Mouse (Mus musculus) bone marrow, adult 2 months (tissue): ENCODE data around the gene Rpl12.

Source experiments
- CTCF ChIP-seq: fragments of 200-500 bp; IDR thresholded peaks from 2 replicates; pipeline ENCODE4 v1.5.1; 2011; ENCODE audit warnings: low read length, control low read depth; ENCODE audit not compliant: control insufficient read depth, insufficient read depth
- POLR2A ChIP-seq: fragments of 200-500 bp; IDR thresholded peaks from 2 replicates; pipeline ENCODE4 v1.6.1; 2011; ENCODE audit warnings: low read depth, mild to moderate bottlenecking, control low read depth, low read length, borderline replicate concordance; ENCODE audit not compliant: control insufficient read depth

DNA sequence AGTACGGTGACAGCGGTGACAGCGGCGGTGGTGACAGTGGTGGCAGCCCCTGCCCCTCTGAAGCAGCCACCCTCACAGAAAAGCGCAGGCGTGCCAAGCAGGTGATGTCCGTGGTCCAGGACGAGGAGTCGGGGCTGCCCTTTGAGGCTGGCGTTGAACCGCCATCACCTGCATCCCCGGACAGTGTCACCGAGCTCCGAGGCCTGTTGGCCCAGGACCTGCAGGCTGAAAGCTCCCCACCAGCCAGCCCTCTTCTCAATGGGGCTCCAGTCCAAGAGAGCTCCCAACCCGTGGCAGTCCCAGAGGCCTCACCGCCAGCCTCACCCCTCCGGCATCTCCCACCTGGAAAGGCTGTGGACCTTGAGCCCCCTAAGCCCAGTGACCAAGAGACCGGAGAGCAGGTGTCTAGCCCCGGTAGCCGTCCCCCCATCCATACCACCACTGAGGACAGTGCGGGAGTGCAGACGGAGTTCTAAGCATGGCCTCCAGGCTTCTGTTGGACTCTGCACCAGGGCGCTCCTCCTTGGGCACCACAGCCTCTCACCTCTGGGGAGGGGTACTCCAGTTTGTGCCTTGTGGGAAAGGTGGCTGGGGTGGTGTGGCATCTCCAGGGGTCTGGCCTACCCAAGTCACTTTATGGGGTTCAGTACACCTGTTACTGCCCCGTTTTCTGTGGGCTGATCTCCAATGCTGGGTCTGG is 37.7 kb upstream of the Rpl12 start:
- no peak for TF ChIP-seq CTCF
- no peak for TF ChIP-seq POLR2A
